Mouse (Mus musculus): ENCODE data around the gene Rassf2.

Rassf2 gene

DNA sequence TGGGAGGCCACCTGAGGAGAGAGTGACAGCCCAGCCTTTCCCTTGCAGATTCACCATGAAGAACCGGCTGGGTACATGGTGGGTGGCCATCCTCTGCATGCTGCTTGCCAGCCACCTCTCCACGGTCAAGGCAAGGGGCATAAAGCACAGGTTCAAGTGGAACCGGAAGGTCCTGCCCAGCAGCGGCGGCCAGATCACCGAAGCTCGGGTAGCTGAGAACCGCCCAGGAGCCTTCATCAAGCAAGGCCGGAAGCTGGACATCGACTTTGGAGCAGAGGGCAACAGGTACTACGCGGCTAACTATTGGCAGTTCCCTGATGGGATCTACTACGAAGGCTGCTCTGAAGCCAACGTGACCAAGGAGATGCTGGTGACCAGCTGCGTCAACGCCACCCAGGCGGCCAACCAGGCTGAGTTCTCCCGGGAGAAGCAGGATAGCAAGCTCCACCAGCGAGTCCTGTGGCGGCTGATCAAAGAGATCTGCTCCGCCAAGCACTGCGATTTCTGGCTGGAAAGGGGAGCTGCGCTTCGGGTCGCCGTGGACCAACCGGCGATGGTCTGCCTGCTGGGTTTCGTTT is 77.0 kb downstream of the Rassf2 start:
- DNase-seq: no peak

DNA sequence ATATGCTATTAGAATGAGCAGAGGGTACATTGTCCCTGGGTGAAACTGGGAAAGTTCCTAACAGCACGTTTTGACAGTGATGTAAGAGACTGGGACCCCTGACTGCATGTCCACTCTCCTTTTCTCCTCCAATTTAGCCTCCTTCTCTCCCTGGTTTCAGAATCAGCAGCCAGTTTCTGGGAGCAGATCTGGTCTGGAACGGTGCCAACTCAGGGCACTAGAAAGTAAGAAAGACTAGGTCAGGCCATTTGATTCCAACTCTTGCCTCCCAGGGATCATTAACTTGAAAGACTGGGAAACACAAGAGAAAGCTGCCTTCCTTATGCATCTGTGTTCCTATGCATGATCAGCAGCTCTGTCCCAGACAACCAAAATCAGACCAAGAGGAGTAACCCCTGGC is 77.6 kb downstream of the Rassf2 start:
- DNase-seq: no peak

DNA sequence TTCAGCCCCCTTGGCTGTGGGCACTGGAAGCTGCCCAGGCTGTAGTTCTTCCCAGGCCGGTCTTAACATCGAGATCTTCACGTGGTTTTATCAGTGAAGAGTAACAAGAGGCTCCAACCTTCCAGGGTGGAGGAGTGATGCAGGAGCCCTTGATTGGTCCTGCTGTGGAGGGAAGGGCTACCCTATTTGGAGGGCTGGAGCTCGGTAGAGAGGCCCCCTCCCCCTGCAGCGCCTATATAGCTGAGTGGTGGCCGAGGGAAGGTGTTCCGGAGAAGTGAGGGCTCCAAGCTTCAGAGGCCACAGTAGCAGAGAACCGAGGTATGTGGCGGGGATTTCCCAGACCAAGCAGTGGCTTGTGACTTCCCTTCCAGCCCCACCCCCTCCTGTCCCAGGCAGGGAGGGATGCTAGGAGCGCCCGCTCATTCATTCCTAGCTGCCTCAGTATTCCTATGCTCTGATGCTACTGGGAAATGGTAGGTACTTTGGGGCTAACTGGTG is 79.4 kb downstream of the Rassf2 start, which contains the start of gene Prnd:
TSS of gene Prnd (plus strand) at position 264 of the 498 bp plus-strand sequence.
- DNase-seq: no peak

DNA sequence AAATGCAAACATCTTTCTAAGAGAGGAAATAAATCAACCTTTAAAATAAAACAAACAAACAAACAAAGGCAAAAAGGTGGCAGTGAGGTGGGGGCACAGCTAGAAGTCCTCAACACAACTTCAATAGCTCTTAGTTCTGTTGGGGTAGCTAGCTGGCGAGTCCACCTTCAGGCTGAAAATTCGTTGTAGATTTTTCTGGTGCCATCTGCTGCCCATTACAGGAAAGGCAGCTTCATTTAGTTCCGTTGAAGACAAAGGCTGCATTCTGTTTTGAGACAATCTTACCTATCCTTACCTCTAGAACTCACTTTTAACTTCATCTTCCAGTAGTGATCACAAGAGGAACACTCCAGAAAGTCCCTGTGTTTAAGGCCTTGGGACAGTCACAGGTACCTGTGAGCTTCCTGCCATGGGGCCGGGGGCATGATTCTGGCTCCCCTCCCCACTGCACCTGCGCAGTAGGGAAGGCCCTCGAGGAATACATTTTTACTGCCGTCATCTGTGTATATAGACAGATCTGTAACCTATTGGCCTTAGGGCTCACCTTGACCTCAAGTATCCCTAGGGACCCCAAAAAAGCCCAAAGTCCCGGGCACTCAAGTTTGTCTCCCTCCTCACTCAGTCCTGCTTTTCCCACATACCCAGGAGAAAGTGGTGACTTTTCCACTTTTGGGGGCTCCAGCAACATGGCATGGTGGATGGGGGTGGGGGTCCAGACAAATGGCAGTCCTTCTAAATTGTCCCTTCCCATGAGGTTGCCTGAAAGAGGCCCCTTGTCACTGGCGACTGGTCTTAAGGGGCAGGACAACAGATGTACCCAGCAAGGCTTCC is 80.1 kb downstream of the Rassf2 start:
- DNase-seq: peak; percentile 54

DNA sequence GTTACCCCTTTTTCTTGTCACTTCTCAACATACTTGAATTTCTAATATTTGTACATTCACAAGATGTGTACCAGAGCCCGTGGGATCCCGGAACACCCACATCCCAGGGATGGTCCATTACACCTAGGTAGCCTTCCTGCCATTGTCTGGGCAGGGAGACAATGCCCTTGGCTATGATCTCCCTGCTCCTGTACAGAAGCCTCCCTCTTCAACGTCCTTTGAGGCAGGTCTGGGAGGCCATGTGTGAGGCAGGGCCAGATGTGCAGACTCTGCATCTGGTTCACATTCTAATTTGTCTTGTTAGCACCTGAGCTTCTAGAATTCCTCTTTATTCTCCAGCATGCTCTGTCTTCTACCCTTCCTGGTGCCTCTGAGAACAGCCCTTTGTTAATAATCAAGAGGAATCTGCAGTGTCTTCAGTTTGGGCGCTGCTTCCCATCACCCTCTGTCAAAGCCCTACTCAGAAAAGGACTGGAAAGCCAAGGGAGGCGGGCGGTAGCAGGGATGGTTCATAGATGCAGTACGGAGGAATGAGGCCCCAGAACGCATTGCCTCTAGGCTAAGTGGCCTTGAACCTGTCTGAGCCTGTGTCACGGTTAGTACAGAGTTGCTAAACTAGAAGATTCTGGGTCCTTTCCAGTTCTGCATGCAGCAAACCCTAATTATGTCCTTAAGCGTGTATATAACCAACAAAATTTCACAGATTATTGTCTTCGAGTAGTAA is 81.0 kb downstream of the Rassf2 start:
- DNase-seq: no peak

DNA sequence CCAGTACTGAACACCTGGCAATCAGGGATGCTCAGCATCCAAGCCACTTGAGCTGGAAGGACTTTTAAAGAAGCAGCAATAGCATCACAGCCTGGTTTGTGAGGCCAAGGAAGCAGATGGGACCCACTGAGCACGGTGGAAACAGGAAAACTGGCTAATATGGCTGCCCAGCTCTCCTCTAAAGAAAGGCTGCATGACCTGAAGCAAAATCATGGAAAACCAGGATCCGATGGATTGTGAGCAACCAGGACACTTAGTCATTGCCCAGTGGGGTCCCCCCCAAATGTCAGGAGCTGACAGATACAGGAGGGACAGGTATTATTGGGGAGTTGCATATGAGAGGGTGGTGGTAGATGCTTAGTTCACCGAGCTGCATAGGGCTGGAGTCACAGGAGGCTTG is 81.9 kb downstream of the Rassf2 start:
- DNase-seq: no peak

DNA sequence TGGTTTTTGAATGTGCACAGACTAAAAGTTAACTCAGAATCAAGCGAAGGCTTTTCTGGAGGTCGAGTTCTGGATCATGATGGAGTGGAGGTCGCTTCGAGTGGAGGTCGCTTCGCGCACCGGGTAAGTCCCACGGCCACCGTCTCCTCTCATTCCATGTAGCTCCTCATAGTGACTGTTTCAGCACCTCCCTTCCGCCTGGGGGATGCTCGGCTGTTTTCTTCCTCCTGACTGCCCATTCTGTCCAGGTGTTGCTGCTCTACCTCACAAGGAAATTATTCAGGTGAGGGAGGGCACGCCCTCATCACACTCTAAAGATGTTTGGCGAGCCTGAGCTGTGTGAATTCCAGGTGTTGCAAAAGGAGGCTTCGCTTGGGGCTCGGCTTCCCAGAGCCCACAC is 83.7 kb downstream of the Rassf2 start:
- no peak for DNase-seq

DNA sequence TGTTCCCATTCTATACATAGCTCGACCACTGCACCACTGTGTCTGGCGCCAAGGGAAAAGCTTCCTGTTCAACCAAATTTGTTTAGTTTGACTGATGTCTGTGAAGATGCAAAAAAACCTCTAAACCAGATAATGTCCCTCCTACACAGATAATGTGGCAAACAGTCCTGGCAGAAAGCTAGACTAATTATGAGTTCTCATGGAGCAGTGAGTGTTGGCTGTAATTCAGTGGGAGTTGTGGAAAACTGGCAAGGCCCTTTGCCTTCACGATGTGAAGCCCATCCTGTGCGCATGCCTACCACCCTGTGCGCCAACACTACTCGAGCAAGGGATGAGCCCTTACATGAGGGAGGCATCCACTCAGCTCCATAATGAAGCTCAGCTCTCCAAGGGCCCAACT is 84.3 kb downstream of the Rassf2 start:
- DNase-seq: no peak

DNA sequence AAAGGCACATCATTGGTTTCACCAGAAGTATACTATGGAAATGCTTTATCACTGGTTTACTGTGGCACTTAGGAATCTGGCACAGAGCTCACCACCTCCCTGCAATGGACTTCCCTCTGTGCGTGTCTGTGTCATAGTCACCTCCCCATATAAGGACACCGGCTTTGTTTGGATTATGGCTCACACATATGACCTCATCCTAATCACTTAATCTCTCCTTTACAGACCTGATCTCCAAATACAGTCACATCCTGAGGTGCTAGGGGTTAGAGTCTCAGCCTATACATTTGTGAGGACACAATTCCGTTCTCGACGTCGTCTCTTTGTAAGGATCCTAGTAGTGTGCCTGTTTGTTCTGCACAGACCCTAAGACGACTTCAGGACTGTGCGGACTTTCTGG is 84.8 kb downstream of the Rassf2 start:
- DNase-seq: no peak

DNA sequence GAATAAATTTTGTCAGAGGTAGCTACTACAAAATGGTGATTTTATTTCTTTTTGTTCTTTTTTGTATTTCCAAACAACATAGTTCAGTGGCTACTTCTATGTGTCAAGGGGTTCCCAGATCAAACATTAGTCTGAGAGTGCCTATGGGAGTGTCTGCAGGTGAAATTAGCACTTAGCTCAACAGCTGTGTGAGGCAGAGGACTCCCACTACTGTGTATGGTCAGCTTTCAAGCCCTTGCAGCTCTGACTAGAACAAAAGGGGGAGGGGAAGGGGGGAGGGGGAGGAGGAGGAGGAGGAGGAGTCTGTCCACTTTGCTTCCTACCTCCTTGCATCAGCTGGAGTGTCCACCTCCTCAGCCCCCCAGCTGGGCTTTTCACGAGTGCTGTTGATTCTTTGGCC is 85.7 kb downstream of the Rassf2 start:
- DNase-seq: no peak

DNA sequence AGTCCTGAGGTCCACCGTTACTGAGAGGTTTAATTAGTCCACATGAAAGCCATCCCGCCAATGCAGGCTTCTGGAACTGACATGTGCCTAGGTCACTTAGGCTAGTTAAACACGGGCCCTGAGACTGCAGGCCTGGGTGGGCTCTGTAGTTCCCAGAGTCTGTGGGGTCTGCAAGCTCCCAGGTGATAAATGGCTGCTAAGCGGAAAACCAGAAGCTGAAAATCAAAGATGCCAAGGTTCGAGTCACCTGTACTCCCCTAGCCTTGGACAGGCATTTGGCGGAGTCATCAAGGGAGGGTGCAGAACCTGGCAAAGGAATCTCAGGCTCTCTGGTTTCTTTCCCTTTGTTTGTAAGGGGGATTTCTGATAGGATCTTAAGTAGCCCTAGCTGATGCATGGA is 88.6 kb downstream of the Rassf2 start:
- no peak for DNase-seq

DNA sequence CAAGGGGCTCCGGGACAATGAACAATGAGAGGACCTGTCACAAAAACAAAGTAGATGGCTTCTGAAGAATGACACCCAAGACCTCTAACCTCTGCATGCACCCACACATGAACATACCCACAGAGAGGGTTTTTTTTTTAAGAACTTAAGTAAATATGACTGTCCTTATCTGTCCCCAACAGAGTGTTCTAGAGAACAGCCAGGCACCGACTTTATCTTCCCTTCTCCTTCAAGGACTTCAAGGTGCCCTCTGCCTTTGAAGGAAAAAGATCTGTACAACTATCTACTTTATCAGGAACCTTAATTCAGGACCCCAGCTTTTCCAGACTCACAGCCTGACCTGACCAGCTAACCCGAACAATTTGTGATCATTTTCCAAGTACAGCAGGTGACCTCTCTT is 89.6 kb downstream of the Rassf2 start:
- no peak for DNase-seq

All from cerebellum, adult 8-10 months (tissue).